Mouse (Mus musculus) heart, postnatal 0 days (tissue): ENCODE measurements at regions not wholly inside any gene's neighbourhood (a gene's known extent, or its start where the extent isn't known, plus 50 kb on each side); places are given as distances from the start of the nearest gene placed in this dataset.

Source experiments
- CTCF ChIP-seq: IDR thresholded peaks from 2 replicates; pipeline ENCODE4 v1.5.1; 2016; ENCODE audit warnings: antibody characterized with exemption, control low read depth, low read depth
- EP300 ChIP-seq: IDR thresholded peaks from 2 replicates; pipeline ENCODE4 v1.6.1; 2016; ENCODE audit warnings: antibody characterized with exemption, low read depth

GRCm38 (mm10) chr6:95876320-95876719 lies 157.7 kb upstream of the Suclg2 start:
- TF ChIP-seq CTCF = no peak
- TF ChIP-seq EP300 = no peak
